Mouse (Mus musculus): ENCODE measurements around the gene Ap3m1. TPM values are rescaled to one million over a fixed set of nuclear protein-coding genes. Genes with fewer than 3 reads are reported as not detected.

The Ap3m1 gene
- polyA plus RNA-seq, 1 experiment, result 64.9 TPM

DNA sequence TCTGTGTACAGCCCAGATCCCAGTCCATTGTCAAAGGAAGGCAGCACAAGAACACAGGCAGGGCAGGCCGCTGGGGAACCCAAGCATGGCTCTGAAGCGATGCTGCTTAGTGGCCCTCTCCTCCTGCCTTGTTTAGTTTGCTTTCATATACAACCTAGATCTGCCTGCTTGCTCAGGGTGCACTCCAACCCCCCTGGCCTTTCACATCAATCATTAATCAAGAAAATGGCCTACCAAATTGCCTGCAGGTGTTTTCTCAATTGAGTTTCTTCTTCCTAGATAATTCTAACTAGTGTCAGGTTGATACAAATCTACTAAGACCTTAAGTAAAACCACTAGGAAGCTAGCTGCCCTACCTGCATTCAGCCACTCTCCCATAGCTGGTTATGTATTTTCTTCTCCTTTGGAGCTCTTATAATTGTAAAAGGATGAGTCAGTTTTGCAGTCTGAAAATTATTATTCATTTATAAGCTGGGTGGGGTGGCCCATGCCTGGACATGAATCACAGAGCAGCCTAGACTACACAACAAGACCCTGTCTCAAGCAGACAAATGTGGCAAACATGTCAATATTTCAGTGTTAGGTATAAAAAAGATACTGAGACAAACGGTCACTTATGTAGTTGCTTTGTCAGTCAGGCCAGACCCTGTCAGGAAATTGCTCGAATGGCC lies 35.2 kb upstream of the Ap3m1 start:
- H3K4me3 ChIP-seq (ENCODE audit: insufficient read depth, low read length), result no peak overlapping the region
- no peak for TF ChIP-seq CTCF (IDR thresholded peaks at IDR 0.05; ENCODE audit: extremely low read depth, insufficient read depth, low read length)
- H3K27ac ChIP-seq (ENCODE audit: insufficient read depth, low read length), result 0 out of 2 replicates have a peak overlapping the region, but pooled peaks have one; percentile 15
- peaks cover 4% of the 10 kb centered on the region; the same call in 1 of the 2 replicates for H3K4me1 ChIP-seq (ENCODE audit: control insufficient read depth, insufficient read depth, low read length)

GRCm38 (mm10) chr14:21086827-21087351 lies 34.6 kb upstream of the Ap3m1 start:
- Histone ChIP-seq H3K4me1 (ENCODE audit: control insufficient read depth, insufficient read depth, low read length) (peaks cover 4% of the 10 kb centered on the region; the same call in 1 of the 2 replicates), H3K27ac (ENCODE audit: insufficient read depth, low read length) (peak overlapping the region; percentile 57; the same call in 1 of the 2 replicates), H3K4me3 (ENCODE audit: insufficient read depth, low read length) (no peak overlapping the region)
- TF ChIP-seq CTCF (IDR thresholded peaks at IDR 0.05; ENCODE audit: extremely low read depth, insufficient read depth, low read length), result no peak
- TF ChIP-seq POLR2A (IDR thresholded peaks at IDR 0.05; ENCODE audit: extremely low read depth, insufficient read depth, low read length), result no peak

DNA sequence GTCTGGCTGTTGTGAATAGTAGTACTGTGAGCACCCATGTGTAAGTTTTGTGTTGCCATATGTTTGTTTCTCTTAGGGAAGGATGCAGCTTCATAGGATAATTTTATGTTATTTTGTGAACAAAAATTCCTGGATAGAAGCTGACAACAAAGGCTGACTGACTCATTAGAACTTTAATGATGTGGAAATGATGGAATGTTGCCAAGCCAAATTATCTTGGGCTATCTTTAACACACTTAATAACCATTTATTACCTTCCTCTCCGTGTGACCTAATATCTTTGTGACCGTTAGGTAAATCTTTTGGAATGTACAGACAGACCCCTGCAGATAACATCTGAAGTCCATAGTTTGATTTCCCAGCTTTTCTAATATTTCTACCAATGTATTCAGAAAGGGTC lies 33.8 kb upstream of the Ap3m1 start:
- TF ChIP-seq POLR2A (IDR thresholded peaks at IDR 0.05; ENCODE audit: extremely low read depth, insufficient read depth, low read length), result no peak
- no peak for TF ChIP-seq CTCF (IDR thresholded peaks at IDR 0.05; ENCODE audit: extremely low read depth, insufficient read depth, low read length)
- Histone ChIP-seq H3K4me1 (ENCODE audit: control insufficient read depth, insufficient read depth, low read length) (peaks cover 4% of the 10 kb centered on the region; the same call in 1 of the 2 replicates), H3K4me3 (ENCODE audit: insufficient read depth, low read length) (no peak overlapping the region), H3K27ac (ENCODE audit: insufficient read depth, low read length) (no peak overlapping the region)

GRCm38 (mm10) chr14:21085666-21086065 lies 33.4 kb upstream of the Ap3m1 start:
- Histone ChIP-seq H3K4me3 (ENCODE audit: insufficient read depth, low read length) (no peak overlapping the region), H3K27ac (ENCODE audit: insufficient read depth, low read length) (no peak overlapping the region), H3K4me1 (ENCODE audit: control insufficient read depth, insufficient read depth, low read length) (peaks cover 4% of the 10 kb centered on the region; the same call in 1 of the 2 replicates)
- TF ChIP-seq POLR2A (IDR thresholded peaks at IDR 0.05; ENCODE audit: extremely low read depth, insufficient read depth, low read length) (no peak), CTCF (IDR thresholded peaks at IDR 0.05; ENCODE audit: extremely low read depth, insufficient read depth, low read length) (no peak)

DNA sequence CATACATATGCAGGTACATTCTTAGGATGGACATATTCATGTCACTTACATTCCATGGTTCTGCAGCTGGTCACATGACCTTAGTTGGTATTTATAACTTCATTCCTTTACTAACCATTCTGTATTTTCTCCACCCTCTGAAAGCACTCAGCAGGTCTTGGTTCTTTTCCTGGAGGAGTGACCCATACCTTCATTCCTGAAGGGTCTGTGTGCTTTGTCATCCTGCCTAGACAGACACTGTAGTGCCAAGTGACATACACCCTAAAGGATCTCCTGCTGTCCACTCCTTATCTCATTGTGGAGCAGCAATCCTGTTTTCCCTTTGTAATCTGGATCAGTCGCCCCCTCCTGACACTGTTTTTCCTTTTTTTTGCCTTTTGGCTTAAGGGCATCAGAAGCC lies 30.5 kb upstream of the Ap3m1 start:
- TF ChIP-seq CTCF (IDR thresholded peaks at IDR 0.05; ENCODE audit: extremely low read depth, insufficient read depth, low read length), result no peak
- TF ChIP-seq POLR2A (IDR thresholded peaks at IDR 0.05; ENCODE audit: extremely low read depth, insufficient read depth, low read length), result no peak
- Histone ChIP-seq H3K27ac (ENCODE audit: insufficient read depth, low read length) (no peak overlapping the region), H3K4me1 (ENCODE audit: control insufficient read depth, insufficient read depth, low read length) (peaks cover 4% of the 10 kb centered on the region; the same call in 1 of the 2 replicates)

GRCm38 (mm10) chr14:21078511-21078910 lies 26.2 kb upstream of the Ap3m1 start:
- Histone ChIP-seq H3K4me3 (ENCODE audit: insufficient read depth, low read length) (no peak overlapping the region), H3K4me1 (ENCODE audit: control insufficient read depth, insufficient read depth, low read length) (peaks cover 4% of the 10 kb centered on the region; the same call in 1 of the 2 replicates), H3K27ac (ENCODE audit: insufficient read depth, low read length) (no peak overlapping the region)
- TF ChIP-seq POLR2A (IDR thresholded peaks at IDR 0.05; ENCODE audit: extremely low read depth, insufficient read depth, low read length) (no peak), CTCF (IDR thresholded peaks at IDR 0.05; ENCODE audit: extremely low read depth, insufficient read depth, low read length) (no peak)

More for the DNA sequence above, 30.5 kb upstream of the Ap3m1 start:
- no peak overlapping the region for H3K4me3 ChIP-seq (ENCODE audit: insufficient read depth, low read length)

DNA sequence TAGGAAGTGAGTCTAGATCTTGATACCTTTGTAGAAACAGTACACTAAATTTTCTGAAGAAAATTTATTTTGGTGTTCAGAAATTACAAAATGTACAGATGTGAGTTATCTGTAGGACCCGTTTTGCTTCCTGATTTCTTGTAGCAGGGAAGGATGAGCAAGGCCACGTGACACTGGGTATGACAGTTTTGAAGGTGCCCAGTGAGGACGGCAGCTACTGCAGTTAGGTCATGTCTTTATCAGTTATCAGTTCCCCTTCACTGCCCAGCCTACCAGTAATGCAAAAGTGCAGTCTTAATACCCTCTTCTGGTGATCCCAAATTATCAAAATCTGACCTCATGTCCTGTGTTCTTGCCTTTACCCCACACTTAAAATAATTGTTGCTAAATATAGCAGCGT lies 25.6 kb upstream of the Ap3m1 start:
- H3K4me3 ChIP-seq (ENCODE audit: insufficient read depth, low read length), result no peak overlapping the region
- TF ChIP-seq CTCF (IDR thresholded peaks at IDR 0.05; ENCODE audit: extremely low read depth, insufficient read depth, low read length) (no peak), POLR2A (IDR thresholded peaks at IDR 0.05; ENCODE audit: extremely low read depth, insufficient read depth, low read length) (no peak)
- no peak overlapping the region for H3K27ac ChIP-seq (ENCODE audit: insufficient read depth, low read length)
- H3K4me1 ChIP-seq (ENCODE audit: control insufficient read depth, insufficient read depth, low read length), result peaks cover 4% of the 10 kb centered on the region; the same call in 1 of the 2 replicates

DNA sequence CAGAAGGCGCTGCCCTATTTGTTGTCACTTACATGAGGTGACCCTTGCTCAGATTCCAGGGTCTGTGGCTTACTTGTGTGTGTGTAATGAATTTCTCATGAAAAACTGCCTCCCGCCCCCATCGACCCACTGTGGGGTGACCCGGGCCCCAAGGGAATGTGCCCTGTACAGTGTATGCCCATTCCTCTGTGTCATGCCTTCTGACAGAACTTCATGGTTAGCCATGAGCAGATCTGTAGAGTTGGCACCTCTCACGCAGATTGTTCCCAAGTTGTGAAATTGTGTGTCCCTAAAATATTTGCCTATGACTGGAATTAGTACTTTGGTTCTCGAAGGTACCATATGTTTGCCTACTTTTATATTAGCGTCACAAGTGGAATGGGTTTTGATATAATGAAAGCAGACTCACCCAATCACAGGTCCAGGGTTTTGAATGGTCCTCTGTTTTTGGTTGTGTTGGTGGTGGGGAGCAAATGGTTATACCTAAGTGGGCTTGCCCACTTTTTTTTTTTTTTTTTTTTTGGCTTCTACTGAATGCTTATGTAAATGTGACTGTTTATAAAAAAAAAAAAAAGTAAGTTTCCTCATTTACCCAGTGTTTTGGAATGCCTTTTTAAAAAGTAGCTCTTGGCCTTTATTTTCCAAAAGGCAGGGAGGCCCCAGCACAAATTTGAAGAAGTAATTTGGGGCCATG lies 24.3 kb upstream of the Ap3m1 start:
- peak overlapping the region; percentile 78; the same call in 1 of the 2 replicates for H3K27ac ChIP-seq (ENCODE audit: insufficient read depth, low read length)
- TF ChIP-seq CTCF (IDR thresholded peaks at IDR 0.05; ENCODE audit: extremely low read depth, insufficient read depth, low read length) (no peak), POLR2A (IDR thresholded peaks at IDR 0.05; ENCODE audit: extremely low read depth, insufficient read depth, low read length) (no peak)
- peak overlapping the region; percentile 81 for H3K4me3 ChIP-seq (ENCODE audit: insufficient read depth, low read length)
- H3K4me1 ChIP-seq (ENCODE audit: control insufficient read depth, insufficient read depth, low read length), result peaks cover 4% of the 10 kb centered on the region; the same call in 1 of the 2 replicates

DNA sequence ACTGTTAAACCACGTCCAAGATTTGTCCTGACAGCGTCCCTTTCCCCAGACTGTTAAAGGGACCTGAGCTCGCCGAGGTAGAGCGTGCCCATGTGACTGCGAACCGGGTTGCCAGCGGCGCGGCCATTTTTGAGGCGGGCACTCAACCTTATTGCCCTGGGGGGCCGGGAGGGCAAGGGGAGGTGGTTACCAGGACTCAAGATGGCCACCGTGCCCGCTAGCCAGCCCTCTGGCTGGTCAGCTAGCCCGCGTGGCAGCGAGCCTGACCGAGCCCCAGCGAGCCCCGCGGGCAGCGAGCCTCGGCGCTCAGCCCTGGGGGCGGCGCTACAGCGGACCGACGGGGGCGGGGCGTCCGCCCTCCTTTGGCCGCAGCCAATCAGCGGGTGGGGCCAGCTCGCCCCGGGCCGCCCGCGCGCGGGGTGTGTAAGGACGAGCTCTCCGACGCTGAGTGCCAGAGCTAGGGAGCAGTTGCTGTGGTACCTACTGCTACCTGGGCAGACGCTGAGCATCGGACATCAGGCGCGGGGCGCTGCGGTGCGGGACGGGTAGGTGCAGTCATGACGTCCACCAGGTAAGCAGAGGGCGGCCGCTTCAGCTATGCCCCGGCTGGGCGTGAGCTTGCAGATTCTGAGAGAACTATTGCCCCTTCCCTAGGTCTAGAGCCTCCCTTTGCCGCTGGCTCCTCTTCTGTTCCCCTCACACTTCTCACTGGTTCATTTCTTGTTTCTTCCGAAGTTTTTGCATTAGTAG lies 23.6 kb upstream of the Ap3m1 start:
- peaks cover 4% of the 10 kb centered on the region; the same call in 1 of the 2 replicates for H3K4me1 ChIP-seq (ENCODE audit: control insufficient read depth, insufficient read depth, low read length)
- peak overlapping the region; percentile 81 for H3K4me3 ChIP-seq (ENCODE audit: insufficient read depth, low read length)
- TF ChIP-seq POLR2A (IDR thresholded peaks at IDR 0.05; ENCODE audit: extremely low read depth, insufficient read depth, low read length) (peak; percentile 68), CTCF (IDR thresholded peaks at IDR 0.05; ENCODE audit: extremely low read depth, insufficient read depth, low read length) (no peak)
- H3K27ac ChIP-seq (ENCODE audit: insufficient read depth, low read length), result peak overlapping the region; percentile 78
